Mouse (Mus musculus) lung, embryonic 14.5 days (tissue): Measurements from ENCODE around the gene Ptges2. TPM values are rescaled to one million over a fixed set of nuclear protein-coding genes. Genes with fewer than 3 reads are reported as not detected.

Experiments used
- ATAC-seq: fragments of 200-750 bp; cut with Nextera tagmentation; 2 replicates; pipeline ENCODE4 v1.8.0; 2017; ENCODE audit warnings: mild to moderate bottlenecking, moderate TSS enrichment, moderate library complexity; ENCODE audit not compliant: insufficient read depth
- DNase-seq: peaks from one replicate; pipeline ENCODE4 v3.0.0-alpha.2; 2015
- H3K27ac ChIP-seq: fragments of 300-500 bp; sonication (generic); 2 replicates; pipeline ENCODE4 v1.5.1; 2014; ENCODE audit warnings: low read depth, mild to moderate bottlenecking, moderate library complexity
- H3K27me3 ChIP-seq: fragments of 300-500 bp; sonication (generic); 2 replicates; pipeline ENCODE4 v1.6.1; 2014; ENCODE audit warnings: low read length, control low read depth; ENCODE audit not compliant: insufficient read depth
- H3K36me3 ChIP-seq: fragments of 300-500 bp; sonication (generic); 2 replicates; pipeline ENCODE4 v1.6.1; 2014; ENCODE audit warnings: control low read depth; ENCODE audit not compliant: insufficient read depth
- H3K4me1 ChIP-seq: fragments of 300-500 bp; sonication (generic); 2 replicates; pipeline ENCODE4 v1.6.1; 2014; ENCODE audit warnings: antibody characterized with exemption, control low read depth; ENCODE audit not compliant: insufficient read depth
- H3K4me2 ChIP-seq: fragments of 300-500 bp; sonication (generic); 2 replicates; pipeline ENCODE4 v1.6.1; 2014; ENCODE audit warnings: mild to moderate bottlenecking
- H3K4me3 ChIP-seq: fragments of 300-500 bp; sonication (generic); 2 replicates; pipeline ENCODE4 v1.5.1; 2014; ENCODE audit warnings: low read depth, low read length
- H3K9ac ChIP-seq: fragments of 300-500 bp; sonication (generic); 2 replicates; pipeline ENCODE4 v1.6.1; 2014
- H3K9me3 ChIP-seq: fragments of 300-500 bp; sonication (generic); 2 replicates; pipeline ENCODE4 v1.6.1; 2016; ENCODE audit warnings: low read depth, low read length, control low read depth
- CTCF ChIP-seq: IDR thresholded peaks from 2 replicates; pipeline ENCODE4 v1.5.1; 2016; ENCODE audit warnings: antibody characterized with exemption, low read depth
- WGBS: fragments of 180-500 bp; shearing (Covaris S2); extraction: QIAGEN DNeasy Blood & Tissue Kit; methylation state at CpG from one replicate; pipeline ENCODE4 v1.1.7; 2014; 5-methylcytosine and 5-hydroxymethylcytosine counted together
- polyA plus RNA-seq: library from polyadenylated mRNA; unstranded; fragments of >200 nt; fragmentation: Nextera tagmentation; extraction: Ambion mirVana; gene quantifications from 2 replicates; pipeline ENCODE4 v1.2.1, GENCODE M21; 2014

The Ptges2 gene
- polyA plus RNA-seq, 1 experiment from 2014 or later = 28.2 TPM

- peaks cover 15% of the 10 kb centered on the region for H3K36me3 ChIP-seq
- H3K4me1 ChIP-seq = peaks cover 15% of the 10 kb centered on the region; the same call in 1 of the 2 replicates
- peak; percentile 50 for DNase-seq
- H3K27ac ChIP-seq = peak overlapping the region; percentile 10; the same call in 1 of the 2 replicates
- WGBS = 32% methylated on average over 2 of the region's 2 CpGs
- H3K4me3 ChIP-seq = no peak overlapping the region
- no peaks in the 10 kb centered on the region for H3K27me3 ChIP-seq
- H3K9ac ChIP-seq = no peak overlapping the region
- H3K9me3 ChIP-seq = no peaks in the 10 kb centered on the region
- H3K4me2 ChIP-seq = no peak overlapping the region
- peak; percentile 35; the same call in 1 of the 2 replicates for ATAC-seq
- no peak for TF ChIP-seq CTCF
Observed at GRCm38 (mm10) chr2:32440164-32440563, 44.5 kb downstream of the Ptges2 start.

DNA sequence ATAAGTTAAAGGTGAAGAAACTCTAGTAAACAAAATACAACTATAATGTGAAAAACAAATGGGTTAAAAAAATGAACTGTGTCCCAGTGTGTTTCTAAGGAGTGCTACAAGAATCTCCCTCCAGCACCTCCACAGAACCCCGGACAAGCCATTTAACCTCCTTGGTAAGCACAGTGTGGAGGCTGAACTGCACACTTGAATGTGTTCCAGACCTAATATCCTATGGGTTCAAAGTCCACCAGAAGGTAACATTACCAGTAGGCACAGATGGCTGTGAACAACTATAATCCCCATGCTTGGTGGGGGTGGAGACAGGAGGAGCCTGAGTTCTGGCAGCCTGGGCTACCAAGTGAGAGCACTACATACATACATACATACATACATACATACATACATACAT, 44.9 kb downstream of the Ptges2 start:
- DNase-seq (no peak), ATAC-seq (no peak)
- Histone ChIP-seq H3K4me1 (peaks cover 15% of the 10 kb centered on the region; the same call in 1 of the 2 replicates), H3K9ac (no peak overlapping the region), H3K27ac (no peak overlapping the region), H3K36me3 (peaks cover 20% of the 10 kb centered on the region), H3K9me3 (no peaks in the 10 kb centered on the region), H3K4me2 (no peak overlapping the region), H3K4me3 (no peak overlapping the region), H3K27me3 (no peaks in the 10 kb centered on the region)
- TF ChIP-seq CTCF = no peak
- 72% methylated on average over 1 of the region's 1 CpGs for WGBS

GRCm38 (mm10) chr2:32441550-32441949, 45.9 kb downstream of the Ptges2 start:
- ATAC-seq (no peak), DNase-seq (no peak)
- 87% methylated on average over 2 of the region's 2 CpGs for WGBS
- Histone ChIP-seq H3K4me1 (peaks cover 15% of the 10 kb centered on the region; the same call in 1 of the 2 replicates), H3K9me3 (no peaks in the 10 kb centered on the region), H3K4me2 (no peak overlapping the region), H3K27ac (no peak overlapping the region), H3K27me3 (no peaks in the 10 kb centered on the region), H3K4me3 (no peak overlapping the region), H3K36me3 (peaks cover 24% of the 10 kb centered on the region), H3K9ac (no peak overlapping the region)
- no peak for TF ChIP-seq CTCF

GRCm38 (mm10) chr2:32445535-32445934, 49.8 kb downstream of the Ptges2 start:
- Histone ChIP-seq H3K4me1 (peaks cover 10% of the 10 kb centered on the region; the same call in 1 of the 2 replicates), H3K27me3 (no peaks in the 10 kb centered on the region), H3K4me2 (no peak overlapping the region), H3K27ac (no peak overlapping the region), H3K4me3 (no peak overlapping the region), H3K36me3 (peaks cover 24% of the 10 kb centered on the region), H3K9ac (no peak overlapping the region), H3K9me3 (no peaks in the 10 kb centered on the region)
- TF ChIP-seq CTCF = no peak
- WGBS = 81% methylated on average over 1 of the region's 1 CpGs
- no peak for DNase-seq
- no peak for ATAC-seq

DNA sequence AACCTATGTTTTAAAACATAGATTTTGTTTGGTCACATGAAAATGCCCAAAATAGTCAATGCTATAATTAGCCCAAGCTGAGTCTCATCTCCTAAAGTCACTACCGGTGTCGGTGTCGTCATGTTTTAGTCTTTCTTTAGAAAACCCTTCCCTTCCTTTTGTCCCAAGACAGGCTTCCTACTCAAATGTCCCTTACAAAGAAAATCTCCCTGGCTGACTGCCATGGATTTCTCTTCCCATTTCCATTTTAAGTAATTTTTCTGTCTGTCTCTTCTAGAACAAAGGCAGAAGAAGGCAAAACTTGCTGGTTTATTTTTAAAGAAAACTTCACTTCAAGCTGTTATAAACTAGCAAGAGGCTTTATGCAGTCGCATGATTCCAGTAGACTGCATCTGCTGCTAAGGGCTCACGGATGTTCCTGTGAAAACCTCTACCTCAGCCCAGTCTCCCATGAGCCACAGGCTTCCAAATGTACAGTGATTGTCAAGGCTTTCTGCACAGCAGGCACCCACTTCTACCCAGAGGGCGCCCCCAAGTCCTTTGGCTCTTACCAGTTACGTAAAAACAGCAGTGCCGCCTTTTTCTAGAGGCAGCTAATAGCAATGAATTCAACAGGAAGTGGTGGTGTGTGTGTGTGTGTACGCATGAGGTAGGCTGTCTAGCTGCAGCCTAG, 51.7 kb downstream of the Ptges2 start:
- Histone ChIP-seq H3K4me1 (peaks cover 13% of the 10 kb centered on the region; the same call in 1 of the 2 replicates), H3K4me3 (no peak overlapping the region), H3K36me3 (peaks cover 24% of the 10 kb centered on the region), H3K4me2 (peak overlapping the region; percentile 54), H3K9ac (peak overlapping the region; percentile 49), H3K27ac (peak overlapping the region; percentile 95), H3K27me3 (no peaks in the 10 kb centered on the region), H3K9me3 (no peaks in the 10 kb centered on the region)
- 37% methylated on average over 9 of the region's 9 CpGs for WGBS
- 0 out of 2 replicates have a peak, but pooled peaks have one; percentile 11 for TF ChIP-seq CTCF
- ATAC-seq (no peak), DNase-seq (peak; percentile 82)

- H3K9me3 ChIP-seq = no peaks in the 10 kb centered on the region
- peaks cover 22% of the 10 kb centered on the region for H3K36me3 ChIP-seq
- 93% methylated on average over 1 of the region's 1 CpGs for WGBS
- no peak overlapping the region for H3K4me3 ChIP-seq
- ATAC-seq (no peak), DNase-seq (no peak)
- H3K27ac ChIP-seq = peak overlapping the region; percentile 55; the same call in 1 of the 2 replicates
- no peak for TF ChIP-seq CTCF
- no peak overlapping the region; the same call in 1 of the 2 replicates for H3K9ac ChIP-seq
- H3K4me1 ChIP-seq = peaks cover 18% of the 10 kb centered on the region; the same call in 1 of the 2 replicates
- H3K4me2 ChIP-seq = no peak overlapping the region
- H3K27me3 ChIP-seq = no peaks in the 10 kb centered on the region
Observed at GRCm38 (mm10) chr2:32448480-32448879, 52.8 kb downstream of the Ptges2 start.

DNA sequence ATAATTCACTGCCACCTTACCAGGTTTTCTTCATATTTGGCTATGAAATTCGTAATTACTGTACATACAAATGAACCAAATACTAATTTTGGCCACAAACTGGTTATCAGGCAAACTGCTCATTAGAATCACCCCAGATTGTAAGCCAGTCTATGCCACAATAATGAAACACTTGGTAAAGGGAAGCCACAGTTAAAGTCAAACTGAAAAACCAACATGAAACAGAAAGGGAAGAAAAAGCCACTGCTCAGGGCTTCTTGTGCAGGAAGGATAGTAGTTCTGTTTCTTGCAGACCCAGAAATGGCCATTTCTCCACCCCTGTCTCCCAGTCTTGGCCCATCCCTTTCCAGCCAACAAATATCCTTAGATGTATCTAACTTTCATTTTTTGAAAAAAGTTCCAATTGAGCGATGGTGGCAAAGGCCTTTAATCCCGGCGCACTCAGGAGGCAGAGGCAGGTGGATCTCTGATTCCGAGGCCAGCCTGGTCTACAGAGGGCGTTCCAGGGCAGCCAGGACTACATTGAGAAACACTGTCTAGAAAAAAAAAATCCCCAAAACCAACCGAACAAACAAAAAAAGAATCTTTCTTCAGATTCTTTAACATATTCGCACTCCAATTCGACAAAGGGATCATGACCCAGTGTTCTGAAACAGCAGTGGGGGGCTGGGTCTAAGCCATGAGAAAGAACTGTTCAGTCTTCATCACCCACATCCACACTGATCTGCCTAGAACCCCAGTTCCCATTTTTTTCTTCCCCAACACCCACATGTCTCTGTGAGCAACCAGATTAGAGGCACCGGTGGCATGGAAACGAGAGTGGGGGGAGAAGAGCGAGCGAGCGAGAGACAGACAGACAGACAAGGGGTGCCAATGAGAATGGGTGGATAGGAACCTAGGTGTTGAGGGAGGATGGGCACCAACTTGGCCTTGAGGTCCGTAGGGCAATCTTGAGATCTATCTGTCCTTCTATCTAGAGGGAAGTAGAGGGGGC, 54.4 kb downstream of the Ptges2 start, which contains the start of gene Naif1:
Naif1 (plus strand) TSS at position 697 of the 994 bp plus-strand sequence.
- peak within 1 kb of the TSS; percentile 94 for H3K4me2 ChIP-seq
- H3K27ac ChIP-seq = peak within 1 kb of the TSS; percentile 92
- ATAC-seq = no peak
- TF ChIP-seq CTCF = no peak
- peaks cover 18% of the 10 kb centered on the region; the same call in 1 of the 2 replicates for H3K4me1 ChIP-seq
- peak within 1 kb of the TSS; percentile 77 for H3K9ac ChIP-seq
- H3K27me3 ChIP-seq = no peaks in the 10 kb centered on the region
- peaks cover 10% of the 10 kb centered on the region; the same call in 1 of the 2 replicates for H3K36me3 ChIP-seq
- H3K9me3 ChIP-seq = no peaks in the 10 kb centered on the region
- WGBS = 72% methylated on average over 15 of the region's 15 CpGs
- no peak for DNase-seq
- H3K4me3 ChIP-seq = peak within 1 kb of the TSS; percentile 82
